Mouse (Mus musculus): ENCODE measurements around the gene Yars. TPM values are rescaled to one million over a fixed set of nuclear protein-coding genes. Genes with fewer than 3 reads are reported as not detected.
A peak's percentile ranks its signal among the peaks of the same experiment; 100 is the strongest.

The Yars gene
- total RNA-seq, 2 experiments from 2014 or later: 26.5 to 30.5 TPM

DNA sequence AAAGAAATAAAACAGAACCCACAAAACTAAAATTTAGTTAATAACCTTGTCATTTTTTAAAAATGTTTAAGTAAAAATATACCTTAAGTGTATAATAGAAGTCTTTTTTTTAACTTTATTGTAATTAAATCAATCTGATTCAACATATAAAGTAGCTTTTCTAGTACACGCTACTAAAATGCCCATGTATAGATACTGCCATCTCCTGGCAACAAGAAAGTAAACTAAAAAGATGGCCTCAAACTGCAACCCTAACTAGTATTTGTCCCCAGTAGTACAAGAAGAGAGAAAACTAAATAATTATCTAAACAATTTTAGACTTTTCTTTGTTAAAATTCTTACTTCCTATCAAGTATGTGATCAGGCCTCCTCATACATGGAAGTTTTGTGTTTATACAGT is 10.0 kb upstream of the Yars start:
- DNase-seq: no peak
- intact Hi-C loops (cut with DNase I): loop anchor here (2.0 kb wide), 1 partner anchor 45 kb away; no protein-coding TSS in a partner anchor

GRCm38 (mm10) chr4:129188041-129188659 is 1.4 kb upstream of the Yars start:
- DNase-seq: no peak
- intact Hi-C loops (cut with DNase I): no loop called here

DNA sequence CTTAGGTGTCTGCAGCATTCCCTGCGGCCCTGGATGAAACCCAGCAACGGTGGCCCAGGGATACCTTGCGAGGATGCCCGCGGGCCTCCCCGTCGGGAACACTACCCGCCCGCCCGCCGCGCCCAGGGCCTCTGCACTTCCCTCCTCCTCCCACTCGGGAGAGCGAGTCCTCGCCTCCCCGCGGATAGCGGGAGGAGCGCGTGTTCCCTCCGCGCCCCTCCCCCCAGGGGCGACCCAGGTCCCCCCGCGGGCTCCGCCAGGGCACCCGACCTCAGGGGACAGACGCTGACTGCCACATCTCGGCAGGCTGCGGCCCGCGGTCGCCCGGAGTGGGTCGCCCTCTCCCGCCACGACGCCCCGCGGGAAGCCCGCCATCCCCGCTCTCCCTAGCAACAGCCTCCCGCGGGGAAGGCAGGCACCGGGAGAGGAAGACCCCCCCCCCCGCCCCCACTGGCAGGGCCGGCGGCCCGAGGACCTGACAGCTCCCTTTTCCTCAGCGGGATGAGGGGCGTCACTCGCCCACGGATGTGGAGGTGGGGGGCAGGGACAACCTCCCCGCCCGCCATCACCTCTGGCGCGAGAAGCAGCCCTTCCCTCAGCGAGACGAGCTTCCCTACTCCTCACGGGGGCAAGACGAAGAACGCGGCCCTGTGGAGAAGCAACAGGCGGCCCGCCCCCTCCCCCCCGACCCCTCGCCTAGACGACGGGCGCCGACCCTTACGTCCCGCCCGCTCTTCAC is 588 bp upstream of the Yars start:
- peak; percentile 59 to 65 for DNase-seq
- intact Hi-C loops (cut with DNase I): no loop called here

- intact Hi-C loops (cut with DNase I): no loop called here
- DNase-seq: peak; percentile 7 to 8
Measured at GRCm38 (mm10) chr4:129190538-129190937, 978 bp downstream of the Yars start.

DNA sequence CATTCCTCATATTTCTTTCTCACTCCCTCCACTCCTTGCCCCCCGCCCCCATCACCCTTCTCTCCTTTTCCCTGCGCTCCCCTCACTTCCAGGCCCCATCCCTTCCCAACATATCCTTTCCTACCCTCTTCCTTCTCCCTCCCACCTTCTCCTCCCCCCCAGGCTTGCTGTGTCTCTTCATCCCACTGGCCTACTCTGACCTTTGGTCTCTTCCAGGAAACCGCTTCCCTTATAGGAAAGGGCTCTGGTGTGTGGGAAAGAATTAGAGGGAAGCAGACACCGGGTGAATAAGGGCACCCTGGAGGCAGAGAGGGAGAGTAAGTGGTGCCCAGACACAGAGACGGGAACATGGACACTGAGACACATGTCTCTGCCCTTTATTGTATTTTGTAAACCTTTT is 2.1 kb downstream of the Yars start:
- no peak for DNase-seq
- intact Hi-C loops (cut with DNase I): no loop called here

- intact Hi-C loops (cut with DNase I): no loop called here
- DNase-seq: no peak
Measured at GRCm38 (mm10) chr4:129194280-129194679, 4.7 kb downstream of the Yars start.

DNA sequence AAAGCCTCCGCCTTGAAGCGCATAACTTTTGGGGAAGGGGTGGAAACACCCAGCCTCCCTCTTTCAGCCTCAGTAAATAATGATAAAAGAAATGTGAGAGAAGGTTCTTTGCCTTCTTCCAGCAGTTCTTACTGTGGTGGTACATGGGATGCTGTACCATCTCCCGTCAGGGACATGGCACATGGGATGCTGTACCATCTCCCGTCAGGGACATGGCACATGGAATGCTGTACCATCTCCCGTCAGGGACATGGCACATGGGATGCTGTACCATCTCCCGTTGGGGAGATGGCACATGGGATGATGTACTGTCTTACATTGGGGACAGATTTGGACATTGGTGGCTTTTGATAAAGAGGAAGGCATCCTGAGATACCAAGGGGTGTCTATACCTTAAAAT is 8.0 kb downstream of the Yars start:
- intact Hi-C loops (cut with DNase I): no loop called here
- DNase-seq: no peak

GRCm38 (mm10) chr4:129204655-129205054 is 15.1 kb downstream of the Yars start:
- no peak for DNase-seq
- intact Hi-C loops (cut with DNase I): no loop called here

DNA sequence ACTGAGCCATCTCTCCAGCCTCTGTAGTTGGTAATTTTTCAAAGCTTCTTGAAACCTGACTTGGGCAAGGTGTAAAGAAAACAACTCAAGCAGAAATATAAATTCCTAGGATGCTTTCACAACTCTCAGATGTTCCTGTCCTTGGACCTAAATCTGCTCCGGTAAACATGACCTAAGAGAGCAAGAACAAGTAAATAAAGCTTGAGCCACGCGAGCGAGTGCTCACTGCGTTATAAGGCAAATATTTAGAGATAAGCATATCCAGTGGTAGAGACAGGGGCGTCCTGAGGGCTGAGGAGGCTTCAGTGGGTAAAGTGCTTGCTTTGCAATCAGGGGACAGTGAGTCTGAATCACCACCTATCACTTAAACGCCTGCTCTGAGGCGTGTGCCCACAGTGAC is 17.2 kb downstream of the Yars start:
- no peak for DNase-seq
- intact Hi-C loops (cut with DNase I): loop anchor here (1.0 kb wide), 1 partner anchor 70 kb away; no protein-coding TSS in a partner anchor

DNA sequence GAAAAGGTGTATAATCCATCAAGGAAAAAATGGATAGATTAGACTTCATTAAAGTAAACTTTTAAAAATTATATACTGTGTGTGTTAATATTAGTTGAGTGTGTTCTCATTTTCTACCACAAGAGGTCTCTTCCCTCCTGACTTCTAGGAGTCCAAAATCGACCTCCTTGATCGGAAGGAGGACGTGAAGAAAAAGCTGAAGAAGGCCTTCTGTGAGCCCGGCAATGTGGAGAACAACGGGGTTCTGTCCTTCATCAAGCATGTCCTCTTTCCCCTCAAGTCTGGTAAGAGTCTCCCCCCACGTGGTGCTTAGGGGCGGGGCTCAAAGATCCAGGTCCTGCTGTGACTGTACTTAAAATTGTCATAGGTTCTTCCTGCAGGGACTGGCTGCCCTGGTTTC is 19.9 kb downstream of the Yars start:
- DNase-seq: no peak
- intact Hi-C loops (cut with DNase I): no loop called here

- peak; percentile 58 to 75 for DNase-seq
- intact Hi-C loops (cut with DNase I): loop anchor here (1.0 to 10.0 kb wide), 2 partner anchors 65 to 243 kb away; no protein-coding TSS in a partner anchor
Measured at GRCm38 (mm10) chr4:129211461-129211860, 21.9 kb downstream of the Yars start.

DNA sequence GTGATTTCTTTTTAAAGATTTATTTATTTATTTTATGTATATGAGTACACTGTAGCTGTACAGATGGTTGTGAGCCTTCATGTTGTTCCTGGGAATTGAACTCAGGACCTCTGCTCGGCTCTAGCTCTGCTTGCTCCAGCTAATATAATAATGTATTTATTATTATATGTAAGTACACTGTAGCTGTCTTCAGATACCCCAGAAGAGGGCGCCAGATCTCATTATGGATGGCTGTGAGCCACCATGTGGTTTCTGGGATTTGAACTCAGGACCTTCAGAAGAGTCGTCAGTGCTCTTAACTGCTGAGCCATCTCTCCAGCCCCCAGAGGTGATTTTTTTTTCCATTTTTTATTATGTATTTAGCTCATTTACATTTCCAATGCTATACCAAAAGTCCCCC is 22.9 kb downstream of the Yars start:
- intact Hi-C loops (cut with DNase I): loop anchor here (10.0 kb wide), 1 partner anchor 242 kb away; no protein-coding TSS in a partner anchor
- peak in 1 of 2 experiments; percentile 25 for DNase-seq

GRCm38 (mm10) chr4:129218569-129219175 is 29.1 kb downstream of the Yars start:
- DNase-seq: no peak
- intact Hi-C loops (cut with DNase I): loop anchor here (10.0 kb wide), 1 partner anchor 236 kb away; no protein-coding TSS in a partner anchor

GRCm38 (mm10) chr4:129219198-129219597 is 29.6 kb downstream of the Yars start:
- intact Hi-C loops (cut with DNase I): loop anchor here (10.0 kb wide), 1 partner anchor 236 kb away; no protein-coding TSS in a partner anchor
- DNase-seq: no peak

- intact Hi-C loops (cut with DNase I): no loop called here
Measured at GRCm38 (mm10) chr4:129220376-129221089, 31.0 kb downstream of the Yars start.

DNA sequence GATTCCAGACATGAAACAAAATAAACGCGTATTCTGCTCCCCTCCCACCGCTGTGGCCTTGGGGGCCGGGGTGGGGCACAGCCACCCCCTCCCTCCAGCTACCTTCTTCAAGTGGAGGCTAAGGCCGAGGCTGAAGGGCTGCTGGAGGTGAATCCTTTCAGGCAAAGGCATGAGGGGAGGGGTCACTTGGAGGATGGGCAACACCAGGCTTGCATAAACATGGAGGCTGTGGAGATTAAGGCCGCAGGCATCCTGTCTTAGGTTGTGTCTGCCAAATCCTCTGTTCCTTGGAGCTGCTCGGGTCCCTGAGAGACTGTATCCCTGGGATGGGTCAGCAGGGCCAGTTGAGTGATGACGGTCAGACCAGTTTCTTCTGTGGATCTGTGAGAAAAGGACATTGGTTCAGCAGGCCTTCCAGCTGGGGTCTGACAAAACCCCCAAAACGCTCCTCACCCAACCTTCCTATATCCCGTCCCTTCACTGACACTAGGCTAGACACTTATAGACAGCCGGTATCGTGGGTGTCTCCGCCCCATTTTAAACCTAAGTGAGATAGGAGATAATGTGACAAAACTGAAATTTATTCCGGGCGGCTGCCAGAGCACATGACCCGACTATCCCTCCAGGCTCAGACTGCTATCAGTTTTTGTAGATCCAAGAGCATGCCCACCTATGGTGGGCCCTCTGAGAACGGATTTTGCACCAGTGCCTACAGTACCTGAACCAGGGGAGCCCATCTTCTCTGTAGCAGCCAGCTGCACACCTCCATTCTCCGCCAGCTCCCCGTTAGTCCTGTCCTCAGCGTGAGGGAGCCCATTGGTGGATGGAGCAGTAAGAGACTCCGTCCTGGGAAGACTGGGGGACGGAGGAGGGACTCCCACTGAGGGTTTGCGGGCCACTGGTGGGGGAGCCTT is 31.8 kb downstream of the Yars start:
- intact Hi-C loops (cut with DNase I): no loop called here
- DNase-seq: no peak

More at GRCm38 (mm10) chr4:129220376-129221089, 31.0 kb downstream of the Yars start:
- DNase-seq: no peak

DNA sequence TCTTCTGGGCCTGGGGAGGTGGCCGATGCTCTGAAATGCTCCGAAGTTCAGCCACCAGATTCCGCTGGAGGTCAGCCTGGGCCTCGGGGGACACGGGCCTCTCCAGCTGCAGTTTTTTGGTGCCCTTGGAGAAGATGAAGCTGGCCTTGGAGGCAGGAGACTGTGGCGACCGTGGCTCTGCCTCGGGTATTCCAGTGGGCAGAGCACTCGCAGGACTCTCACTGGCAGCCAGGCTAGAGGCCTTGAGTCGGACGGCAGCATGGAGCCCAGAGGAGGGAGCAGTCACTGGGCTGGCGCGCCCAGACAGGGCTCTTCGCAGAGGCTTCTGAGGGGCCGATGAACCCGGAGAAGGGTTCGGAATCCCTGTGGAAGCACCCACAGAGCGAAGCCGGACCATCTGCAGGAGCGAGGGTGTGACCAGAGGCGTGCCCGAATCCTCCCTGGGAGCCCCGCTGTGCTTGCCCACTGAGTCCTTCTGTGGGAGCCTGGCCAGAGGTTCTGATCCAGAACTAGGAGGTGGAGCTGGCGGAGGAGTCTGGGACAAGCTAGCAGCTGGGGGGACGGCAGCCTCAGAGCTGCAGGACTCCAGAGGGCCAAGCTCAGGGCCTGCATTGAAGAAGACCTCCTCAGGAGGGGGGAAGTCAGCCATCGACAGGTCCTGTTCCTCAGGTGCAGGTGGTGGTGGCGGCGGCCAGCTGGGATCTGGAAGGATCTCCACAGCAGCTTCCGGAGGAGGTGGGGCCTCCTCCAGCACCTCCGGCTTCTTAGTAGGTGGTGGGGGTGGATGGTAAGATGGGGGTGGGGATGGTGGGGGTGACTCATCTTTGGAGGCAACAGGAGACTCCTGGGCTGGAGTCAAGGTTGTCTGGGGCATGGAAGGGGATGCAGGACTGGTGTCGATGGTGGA is 32.7 kb downstream of the Yars start:
- intact Hi-C loops (cut with DNase I): no loop called here
- peak; percentile 53 to 57 for DNase-seq

GRCm38 (mm10) chr4:129223421-129224281 is 34.1 kb downstream of the Yars start:
- no peak for DNase-seq
- intact Hi-C loops (cut with DNase I): no loop called here

Data from heart, postnatal 14 days (tissue).